Mouse (Mus musculus) kidney, adult 2 months (tissue): ENCODE data around the gene Arhgap25. TPM values are rescaled to one million over a fixed set of nuclear protein-coding genes. Genes with fewer than 3 reads are reported as not detected.

Experiments used
- DNase-seq: peaks from one replicate; pipeline ENCODE4 v3.0.0; 2021
- H3K27ac ChIP-seq: fragments of 200-500 bp; 2 replicates; pipeline ENCODE4 v1.5.1; 2012; ENCODE audit warnings: low read depth, low read length, control low read depth, inconsistent platforms; ENCODE audit not compliant: insufficient read depth
- H3K27me3 ChIP-seq: fragments of 200-500 bp; replicated peaks from 2 replicates; pipeline ENCODE4 v1.6.1; 2012; ENCODE audit warnings: mild to moderate bottlenecking, moderate library complexity, low read length, inconsistent platforms; ENCODE audit not compliant: control insufficient read depth, insufficient read depth
- H3K36me3 ChIP-seq: fragments of 200-500 bp; 2 replicates; pipeline ENCODE4 v1.6.1; 2012; ENCODE audit warnings: mild to moderate bottlenecking, moderate library complexity, low read length, inconsistent platforms; ENCODE audit not compliant: control insufficient read depth, insufficient read depth
- H3K4me1 ChIP-seq: fragments of 200-500 bp; 2 replicates; pipeline ENCODE4 v1.6.1; 2011; ENCODE audit warnings: low read length; ENCODE audit not compliant: control insufficient read depth, insufficient read depth
- H3K4me3 ChIP-seq: fragments of 200-500 bp; 2 replicates; pipeline ENCODE4 v1.5.1; 2011; ENCODE audit warnings: mild to moderate bottlenecking, low read depth, low read length, control low read depth; ENCODE audit not compliant: insufficient read depth
- CTCF ChIP-seq: fragments of 200-500 bp; conservative IDR thresholded peaks from 2 replicates; pipeline ENCODE4 v1.5.1; 2011; ENCODE audit warnings: low read depth, mild to moderate bottlenecking, control low read depth, low read length, moderate library complexity, mixed read lengths; ENCODE audit not compliant: insufficient read depth, insufficient read length
- POLR2A ChIP-seq: fragments of 200-500 bp; IDR thresholded peaks from one replicate; pipeline ENCODE4 v1.6.1; 2011; ENCODE audit warnings: low read depth, low read length, control low read depth
- WGBS: fragments of 180-500 bp; shearing (Covaris S2); methylation state at CpG from one replicate; pipeline ENCODE4 v1.1.7; 2018; 5-methylcytosine and 5-hydroxymethylcytosine counted together
- polyA plus RNA-seq: library from polyadenylated mRNA; depleted of rRNA; stranded (reverse); fragments of >200 nt; gene quantifications from 2 replicates; pipeline ENCODE4 v1.2.3, GENCODE M21; 2012

The Arhgap25 gene
- polyA plus RNA-seq, 1 experiment: 1.5 TPM

DNA sequence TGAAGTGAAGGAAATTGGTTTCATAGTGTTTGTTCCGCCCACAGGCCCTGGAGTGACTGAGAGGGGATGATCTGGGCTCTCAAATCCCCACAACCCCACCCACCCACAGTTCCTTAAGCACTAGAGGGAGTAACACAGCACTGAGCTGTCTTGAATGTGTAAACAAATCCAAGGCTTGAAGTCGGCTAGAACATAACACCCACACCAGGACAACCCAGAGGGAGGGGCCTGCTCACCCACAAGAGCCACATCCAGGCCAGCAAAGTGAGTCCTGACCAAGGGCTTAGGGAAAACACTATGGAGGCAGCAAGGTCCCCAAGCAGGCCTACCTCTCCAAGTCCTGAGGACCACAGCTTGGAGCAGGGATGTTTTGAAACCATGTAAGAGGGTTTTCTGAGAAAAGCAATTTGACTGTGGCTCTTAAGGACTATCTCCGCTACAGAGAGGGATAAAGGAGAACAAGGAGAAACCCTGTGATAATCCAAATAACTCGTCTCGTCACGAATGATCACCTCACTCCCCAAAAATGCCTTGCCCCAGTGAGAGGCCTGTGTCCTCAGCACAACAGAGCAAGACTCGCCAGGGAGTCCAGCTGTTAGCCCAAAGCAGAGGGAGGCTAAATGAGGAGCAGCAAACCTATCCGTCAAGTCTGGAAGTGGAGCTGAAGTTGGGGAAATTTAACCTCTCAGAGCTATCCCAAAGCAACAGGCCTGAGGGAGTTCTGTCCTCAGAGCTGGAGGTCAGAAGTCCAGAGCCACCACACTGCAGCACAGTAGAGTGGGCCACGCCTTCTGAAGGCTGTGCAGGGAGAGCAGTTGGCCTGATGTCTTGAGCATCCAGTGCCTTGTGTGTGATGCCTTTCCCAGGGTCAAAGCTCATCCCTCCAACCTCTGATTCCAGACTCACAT is 34.9 kb upstream of the Arhgap25 start:
- 74% methylated on average over 9 of the region's 9 CpGs for WGBS
- TF ChIP-seq CTCF (no peak), POLR2A (no peak)
- no peak overlapping the region for H3K4me3 ChIP-seq
- H3K27ac ChIP-seq: no peak overlapping the region
- no peaks in the 10 kb centered on the region for H3K36me3 ChIP-seq
- no peak for DNase-seq
- H3K27me3 ChIP-seq: no peaks in the 10 kb centered on the region
- H3K4me1 ChIP-seq: no peaks in the 10 kb centered on the region

DNA sequence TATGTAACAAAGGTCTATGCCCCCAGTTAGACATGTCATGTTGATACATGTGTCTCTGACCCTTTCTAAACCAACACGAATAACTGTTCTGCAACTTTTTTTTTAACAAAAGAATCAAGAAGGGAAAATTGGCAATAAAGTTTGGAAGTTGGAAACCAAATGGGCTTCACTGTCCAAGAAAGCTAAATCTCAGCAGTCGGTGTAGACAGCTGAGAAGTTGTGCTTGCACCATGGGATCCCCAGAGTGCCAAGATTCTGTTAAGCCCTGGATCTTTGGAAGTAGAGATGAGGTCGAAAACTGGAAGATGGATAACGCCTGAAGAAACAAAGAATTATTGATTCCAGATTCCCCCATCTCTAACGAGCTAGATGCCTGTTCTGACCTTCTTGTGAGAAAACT is 32.1 kb upstream of the Arhgap25 start:
- TF ChIP-seq CTCF (no peak), POLR2A (no peak)
- Histone ChIP-seq H3K4me3 (no peak overlapping the region), H3K27me3 (no peaks in the 10 kb centered on the region), H3K4me1 (no peaks in the 10 kb centered on the region), H3K27ac (no peak overlapping the region), H3K36me3 (no peaks in the 10 kb centered on the region)
- WGBS: 76% methylated on average over 5 of the region's 5 CpGs
- no peak for DNase-seq

DNA sequence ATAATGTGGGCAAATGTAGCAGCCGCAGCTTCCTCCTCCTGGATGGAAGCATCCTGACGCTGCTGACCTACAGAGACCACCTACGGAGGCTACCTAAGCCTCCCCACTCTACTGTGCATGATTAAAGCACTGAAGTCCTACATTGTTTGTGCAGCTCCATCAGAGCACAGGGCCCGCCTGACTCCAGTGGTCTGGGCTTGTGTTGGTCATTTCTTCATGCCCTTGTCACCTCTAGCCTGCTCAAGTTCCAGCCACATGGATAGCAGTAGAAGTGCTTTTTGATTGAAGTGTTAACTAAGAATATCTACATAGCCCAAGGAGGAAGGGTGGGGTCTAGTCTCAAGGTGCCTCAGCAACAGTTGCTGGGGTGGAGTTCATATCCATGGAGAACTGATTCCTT is 31.3 kb upstream of the Arhgap25 start:
- no peak for DNase-seq
- TF ChIP-seq POLR2A (no peak), CTCF (no peak)
- no peaks in the 10 kb centered on the region for H3K36me3 ChIP-seq
- H3K27me3 ChIP-seq: no peaks in the 10 kb centered on the region
- 95% methylated on average over 4 of the region's 4 CpGs for WGBS
- H3K4me3 ChIP-seq: no peak overlapping the region
- no peaks in the 10 kb centered on the region for H3K4me1 ChIP-seq
- no peak overlapping the region for H3K27ac ChIP-seq

DNA sequence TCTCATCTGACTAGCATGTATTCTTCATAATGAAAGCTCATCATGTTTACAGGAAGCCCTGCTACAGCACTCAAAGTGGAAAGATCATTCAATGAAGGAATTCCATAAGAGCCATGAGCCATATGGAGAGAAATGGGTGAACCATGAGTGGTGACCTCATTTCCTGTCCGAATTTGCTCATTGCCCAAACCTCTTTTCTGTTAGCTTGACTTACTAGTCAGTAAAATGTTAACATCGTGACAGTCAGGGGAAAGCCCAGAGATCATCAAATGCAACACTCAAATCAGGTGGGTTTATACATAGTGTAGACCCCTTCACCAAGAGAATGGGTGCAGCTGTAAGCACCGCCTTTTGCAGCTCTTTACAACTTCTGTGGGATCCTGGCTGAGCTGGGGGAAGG is 20.7 kb upstream of the Arhgap25 start:
- WGBS: 84% methylated on average over 3 of the region's 3 CpGs
- H3K4me3 ChIP-seq: no peak overlapping the region

DNA sequence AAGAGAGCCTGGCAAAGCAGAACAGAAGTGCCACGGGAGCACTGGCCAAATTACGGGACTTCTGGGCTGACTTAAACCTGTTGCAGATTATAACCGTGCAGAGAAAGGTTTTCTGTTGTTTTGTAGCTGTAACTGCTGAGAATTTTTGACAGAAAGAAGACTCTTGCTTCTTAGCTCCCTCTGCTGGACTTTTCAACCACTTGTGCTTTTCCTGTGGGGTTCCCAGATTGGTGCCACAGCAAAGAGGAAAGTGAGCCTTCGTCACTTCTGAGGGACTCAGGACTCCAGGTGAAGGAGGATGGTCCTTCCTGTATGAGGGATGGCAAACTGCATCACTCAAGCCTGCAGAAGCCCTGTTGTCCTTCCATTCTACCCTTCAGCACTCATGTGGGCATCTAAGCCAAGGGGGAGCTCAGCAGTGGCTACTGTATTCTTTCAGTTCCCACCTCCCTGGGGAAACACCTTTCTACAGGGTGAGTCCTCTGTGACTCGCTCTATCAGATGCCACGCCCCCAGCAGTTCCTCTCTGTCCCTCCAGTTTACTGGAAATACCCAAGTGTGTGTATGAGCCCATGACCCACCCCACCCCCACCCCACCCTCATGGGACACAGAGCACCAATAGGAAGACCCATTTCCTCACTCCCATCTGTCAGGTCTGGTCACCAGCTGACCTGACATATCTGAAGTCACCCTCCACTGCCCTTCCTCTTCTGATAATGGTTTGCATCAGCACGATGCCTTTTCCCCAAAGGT is 19.2 kb upstream of the Arhgap25 start:
- 47% methylated on average over 7 of the region's 7 CpGs for WGBS
- H3K4me1 ChIP-seq: no peaks in the 10 kb centered on the region
- no peak overlapping the region for H3K4me3 ChIP-seq
- no peaks in the 10 kb centered on the region for H3K27me3 ChIP-seq
- H3K27ac ChIP-seq: no peak overlapping the region
- H3K36me3 ChIP-seq: no peaks in the 10 kb centered on the region
- peak; percentile 21 for DNase-seq
- TF ChIP-seq CTCF (peak; percentile 28; the same call in 1 of the 2 replicates), POLR2A (no peak)

More for the DNA sequence above, 20.7 kb upstream of the Arhgap25 start:
- Histone ChIP-seq H3K27me3 (no peaks in the 10 kb centered on the region), H3K36me3 (no peaks in the 10 kb centered on the region), H3K4me1 (no peaks in the 10 kb centered on the region), H3K27ac (no peak overlapping the region)
- TF ChIP-seq POLR2A: no peak
- TF ChIP-seq CTCF: no peak
- DNase-seq: no peak

DNA sequence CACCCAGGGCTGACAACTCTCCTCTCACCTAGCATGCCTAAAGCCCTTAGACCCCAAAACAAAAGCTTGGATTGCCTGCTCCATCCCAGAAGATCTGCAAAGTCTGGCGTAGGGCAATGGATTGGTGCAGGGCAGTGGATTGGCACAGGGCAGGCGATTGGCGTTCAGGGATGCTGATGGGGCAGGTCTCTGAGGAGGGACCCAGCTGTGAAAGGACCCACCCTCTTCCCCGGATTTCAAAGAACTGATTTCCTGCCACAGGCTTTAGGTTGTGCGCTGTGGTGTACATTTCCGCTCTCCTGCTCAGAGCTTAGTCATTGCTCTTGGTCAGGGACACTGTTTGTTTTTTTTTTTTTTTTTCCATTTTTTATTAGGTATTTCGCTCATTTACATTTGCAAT is 14.8 kb upstream of the Arhgap25 start:
- Histone ChIP-seq H3K27ac (no peak overlapping the region), H3K4me1 (no peaks in the 10 kb centered on the region), H3K36me3 (no peaks in the 10 kb centered on the region), H3K4me3 (no peak overlapping the region), H3K27me3 (no peaks in the 10 kb centered on the region)
- DNase-seq: no peak
- no peak for TF ChIP-seq CTCF
- no peak for TF ChIP-seq POLR2A
- WGBS: 88% methylated on average over 7 of the region's 7 CpGs

DNA sequence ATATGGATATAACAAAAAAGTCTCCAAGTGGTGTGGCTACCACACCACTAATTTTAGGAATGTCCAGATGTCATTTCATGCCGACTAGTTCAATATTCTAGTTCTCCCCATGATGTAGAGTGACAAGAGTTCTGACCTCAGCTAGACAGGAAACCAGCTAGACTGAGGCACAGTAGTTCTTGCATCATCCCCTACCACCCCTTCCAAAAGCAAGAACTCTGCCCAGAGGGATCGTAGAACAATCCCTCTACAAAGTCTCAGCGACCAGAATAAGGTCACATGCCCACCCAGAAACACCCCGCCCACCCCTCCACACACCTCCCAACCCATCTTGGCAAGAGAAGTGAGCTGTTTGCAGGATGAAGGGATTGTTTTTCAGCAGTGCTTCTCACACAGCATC is 14.4 kb upstream of the Arhgap25 start:
- Histone ChIP-seq H3K27ac (no peak overlapping the region), H3K4me3 (no peak overlapping the region), H3K4me1 (no peaks in the 10 kb centered on the region), H3K27me3 (no peaks in the 10 kb centered on the region), H3K36me3 (no peaks in the 10 kb centered on the region)
- TF ChIP-seq CTCF (no peak), POLR2A (no peak)
- no peak for DNase-seq
- 85% methylated on average over 4 of the region's 4 CpGs for WGBS
